In the genomic region with DNA sequence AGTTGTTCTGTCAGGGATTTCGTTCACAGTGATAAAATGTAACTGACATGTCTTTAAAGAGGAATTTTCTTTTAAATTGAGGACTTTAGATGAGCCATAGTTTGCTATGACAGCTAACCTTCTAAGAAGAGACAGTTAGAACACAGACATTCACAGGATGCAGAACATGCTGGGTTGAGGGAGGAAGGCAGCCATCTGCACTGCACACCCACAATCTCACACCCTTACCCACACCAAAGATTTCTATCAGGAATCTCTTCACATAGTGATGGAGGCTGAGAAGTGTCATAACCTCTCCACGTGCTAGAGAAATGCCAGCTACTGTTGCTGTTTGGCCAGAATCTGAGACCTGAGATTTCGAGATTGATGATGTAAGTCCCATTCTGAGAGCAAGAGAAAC, we compare ENCODE assay signal across 30 mouse cellular contexts.
DNase-seq lines count a peak whose midpoint lies in the region; ATAC-seq lines count a peak whose summit lies in the region.
"Had no signal": no experiment of that assay in that cellular context is flagged by ENCODE, and none has a peak within 500 bp of the region (broad histone marks: within the 10 kb centered on the region; RNA-seq: fewer than 3 reads in every experiment).

No protein-coding gene starts in this region.

- no peak for ATAC-seq in intestine, embryonic 16.5 days
- ATAC-seq: activated CD4-positive, CD25-positive, alpha-beta regulatory T cell, adult 4 months; CD4-positive, CD25-positive, alpha-beta regulatory T cell, adult 4 months; forebrain, embryonic 14.5 days; forebrain, embryonic 16.5 days; Patski had no signal

- no peaks in the 10 kb centered on the region for H3K36me3 ChIP-seq in intestine, embryonic 16.5 days (ENCODE audit: control insufficient read depth, insufficient read depth, low read length)
- H3K36me3 ChIP-seq: embryonic facial prominence, embryonic 13.5 days; embryonic facial prominence, embryonic 15.5 days; forebrain, embryonic 10.5 days; forebrain, embryonic 12.5 days; G1E had no signal

- H3K4me3 ChIP-seq in intestine, embryonic 16.5 days (ENCODE audit: low read length), result no peak overlapping the region
- H3K4me3 ChIP-seq: embryonic facial prominence, embryonic 13.5 days; embryonic facial prominence, embryonic 15.5 days; erythroblast, embryonic 14.5 days; forebrain, embryonic 10.5 days; forebrain, embryonic 12.5 days had no signal

- peak; percentile 28 to 33 for DNase-seq in frontal cortex, postnatal 36 days (ENCODE audit: low spot score in 2 of 2)
- no peak for DNase-seq in frontal cortex, postnatal 14 days (ENCODE audit: low spot score in 2 of 2)
- DNase-seq in CD4-positive helper T cell, adult 2 months (ENCODE audit: low read depth, low spot score), result peak; percentile 19
- DNase-seq in brain, adult 2 months (ENCODE audit: low read depth, low spot score), result peak; percentile 67
- peak; percentile 8 to 52 for DNase-seq in natural killer cell, adult 2 months (ENCODE audit: low spot score in 2 of 2)
- no peak for DNase-seq in layer of hippocampus, postnatal 10 days (ENCODE audit: low spot score in 2 of 2)
- DNase-seq in heart, adult 9 months (ENCODE audit: low spot score in 2 of 2), result no peak
- DNase-seq: adrenal gland, adult 8-10 months; adrenal gland, postnatal 14 days; adrenal gland, postnatal 36 days; cerebellum, adult 11 months; cerebellum, adult 18-20 months; cerebellum, adult 8-10 months; cerebellum, adult 9-11 months; cerebellum, postnatal 14 days; cerebellum, postnatal 36 days; embryo, embryonic 11 days had no signal

- no peaks in the 10 kb centered on the region for H3K4me1 ChIP-seq in intestine, embryonic 16.5 days (ENCODE audit: control insufficient read depth, insufficient read depth, low read length)

- H3K27me3 ChIP-seq in intestine, embryonic 16.5 days (replicated peaks; ENCODE audit: control insufficient read depth, insufficient read depth, low read length), result no peaks in the 10 kb centered on the region
- H3K27me3 ChIP-seq: CH12.LX; embryonic facial prominence, embryonic 13.5 days; embryonic facial prominence, embryonic 15.5 days; forebrain, embryonic 12.5 days; Patski had no signal

- H3K27ac ChIP-seq in intestine, embryonic 16.5 days (ENCODE audit: low read length), result no peak overlapping the region
- H3K27ac ChIP-seq: embryonic facial prominence, embryonic 13.5 days; embryonic facial prominence, embryonic 15.5 days; forebrain, embryonic 10.5 days; forebrain, embryonic 12.5 days had no signal

- H3K9me3 ChIP-seq in intestine, embryonic 16.5 days (ENCODE audit: control insufficient read depth, low read length), result no peaks in the 10 kb centered on the region
- H3K9me3 ChIP-seq: embryonic facial prominence, embryonic 13.5 days; embryonic facial prominence, embryonic 15.5 days; G1E had no signal

- H3K4me2 ChIP-seq in intestine, embryonic 16.5 days (ENCODE audit: low read depth, low read length), result no peak overlapping the region
- H3K4me2 ChIP-seq: embryonic facial prominence, embryonic 13.5 days; embryonic facial prominence, embryonic 15.5 days; forebrain, embryonic 12.5 days had no signal

- 88% methylated on average over 3 of the region's 3 CpGs for WGBS in intestine, embryonic 16.5 days

- H3K9ac ChIP-seq in intestine, embryonic 16.5 days (ENCODE audit: low read depth, low read length), result no peak overlapping the region
- H3K9ac ChIP-seq: embryonic facial prominence, embryonic 13.5 days; embryonic facial prominence, embryonic 15.5 days; forebrain, embryonic 12.5 days had no signal

Comparison
In these comparisons a context has a peak if more than half of its experiments do, and no peak if none do; other contexts are left out.
1. DNase-seq: peak in frontal cortex, postnatal 36 days (2 of 2), CD4-positive helper T cell, adult 2 months (single experiment), brain, adult 2 months (single experiment) and natural killer cell, adult 2 months (2 of 2); none in frontal cortex, postnatal 14 days (0 of 2), layer of hippocampus, postnatal 10 days (0 of 2) and heart, adult 9 months (0 of 2).